Comparison of ENCODE assay signal across 9 mouse cellular contexts in genomic region chr7:130673169-130674033, GRCm38 (mm10).
DNase-seq lines count a peak whose midpoint lies in the region; ATAC-seq and TF ChIP-seq lines count a peak whose summit lies in the region.
"Had no signal": no experiment of that assay in that cellular context is flagged by ENCODE, and none has a peak within 500 bp of the region (broad histone marks: within the 10 kb centered on the region; RNA-seq: fewer than 3 reads in every experiment).

No protein-coding gene starts in this region.

- H3K9me3 ChIP-seq in embryonic facial prominence, embryonic 11.5 days (replicated peaks; ENCODE audit: control insufficient read depth, low read length) = no peaks in the 10 kb centered on the region
- H3K9me3 ChIP-seq in hindbrain, embryonic 10.5 days = no peaks in the 10 kb centered on the region
- no peaks in the 10 kb centered on the region for H3K9me3 ChIP-seq in limb, embryonic 10.5 days (replicated peaks)
- H3K9me3 ChIP-seq in neural tube, embryonic 12.5 days = no peaks in the 10 kb centered on the region
- H3K9me3 ChIP-seq: embryonic facial prominence, embryonic 12.5 days had no signal

- no peak overlapping the region for H3K4me3 ChIP-seq in lung, adult 2 months (replicated peaks; ENCODE audit: extremely low read depth, low read depth, low read length)
- H3K4me3 ChIP-seq in embryonic facial prominence, embryonic 11.5 days (ENCODE audit: low read depth, low read length) = no peak overlapping the region
- no peak overlapping the region for H3K4me3 ChIP-seq in hindbrain, embryonic 10.5 days
- no peak overlapping the region for H3K4me3 ChIP-seq in limb, embryonic 10.5 days
- no peak overlapping the region for H3K4me3 ChIP-seq in neural tube, embryonic 12.5 days
- H3K4me3 ChIP-seq: embryonic facial prominence, embryonic 12.5 days had no signal

- 67% methylated on average over 9 of the region's 9 CpGs for WGBS in lung, adult 2 months
- WGBS in embryonic facial prominence, embryonic 11.5 days = 70% methylated on average over 9 of the region's 9 CpGs
- WGBS in hindbrain, embryonic 10.5 days = 68% methylated on average over 9 of the region's 9 CpGs
- 68% methylated on average over 9 of the region's 9 CpGs for WGBS in limb, embryonic 10.5 days
- whole genome bisulfite sequencing in neural tube, embryonic 12.5 days = 66% methylated on average over 9 of the region's 9 CpGs

- no peaks in the 10 kb centered on the region for H3K27me3 ChIP-seq in embryonic facial prominence, embryonic 11.5 days (ENCODE audit: control insufficient read depth, insufficient read depth, low read length)
- H3K27me3 ChIP-seq in hindbrain, embryonic 10.5 days (ENCODE audit: insufficient read depth, poor library complexity, severe bottlenecking) = no peaks in the 10 kb centered on the region
- H3K27me3 ChIP-seq in limb, embryonic 10.5 days (ENCODE audit: low read depth, poor library complexity, severe bottlenecking) = no peaks in the 10 kb centered on the region
- H3K27me3 ChIP-seq in neural tube, embryonic 12.5 days (replicated peaks) = no peaks in the 10 kb centered on the region
- H3K27me3 ChIP-seq: embryonic facial prominence, embryonic 12.5 days had no signal

- TF ChIP-seq POLR2A in lung, adult 2 months (IDR thresholded peaks at IDR 0.05; ENCODE audit: borderline replicate concordance, extremely low read depth, low read depth, low read length) = no peak

- H3K36me3 ChIP-seq in embryonic facial prominence, embryonic 11.5 days (replicated peaks; ENCODE audit: control insufficient read depth, insufficient read depth, low read depth, low read length) = no peaks in the 10 kb centered on the region
- H3K36me3 ChIP-seq in hindbrain, embryonic 10.5 days = peaks cover 23% of the 10 kb centered on the region
- H3K36me3 ChIP-seq in limb, embryonic 10.5 days = peaks cover 26% of the 10 kb centered on the region
- H3K36me3 ChIP-seq in neural tube, embryonic 12.5 days = no peaks in the 10 kb centered on the region

- H3K4me2 ChIP-seq in embryonic facial prominence, embryonic 11.5 days (ENCODE audit: low read depth, low read length) = no peak overlapping the region
- H3K4me2 ChIP-seq in neural tube, embryonic 12.5 days (replicated peaks) = no peak overlapping the region
- H3K4me2 ChIP-seq: embryonic facial prominence, embryonic 12.5 days had no signal

- H3K4me1 ChIP-seq in lung, adult 2 months (ENCODE audit: control insufficient read depth, insufficient read depth, low read length) = peaks cover 9% of the 10 kb centered on the region; the same call in 1 of the 2 replicates
- peaks cover 14% of the 10 kb centered on the region for H3K4me1 ChIP-seq in embryonic facial prominence, embryonic 11.5 days (ENCODE audit: control insufficient read depth, insufficient read depth, low read length)
- H3K4me1 ChIP-seq in hindbrain, embryonic 10.5 days (replicated peaks) = peaks cover 62% of the 10 kb centered on the region
- H3K4me1 ChIP-seq in limb, embryonic 10.5 days = peaks cover 52% of the 10 kb centered on the region
- H3K4me1 ChIP-seq in neural tube, embryonic 12.5 days = peaks cover 50% of the 10 kb centered on the region

- H3K27ac ChIP-seq in embryonic facial prominence, embryonic 11.5 days (replicated peaks; ENCODE audit: low read depth, low read length) = no peak overlapping the region
- H3K27ac ChIP-seq in hindbrain, embryonic 10.5 days = peak overlapping the region; percentile 81
- peak overlapping the region; percentile 56; the same call in 1 of the 2 replicates for H3K27ac ChIP-seq in limb, embryonic 10.5 days
- no peak overlapping the region for H3K27ac ChIP-seq in neural tube, embryonic 12.5 days
- H3K27ac ChIP-seq: embryonic facial prominence, embryonic 12.5 days had no signal

- TF ChIP-seq CTCF in lung, adult 2 months (IDR thresholded peaks at IDR 0.05; ENCODE audit: insufficient read depth, low read length) = peak; percentile 83

- no peak for DNase-seq in lung, adult 2 months
- no peak for DNase-seq in lung, postnatal 25 days (ENCODE audit: low spot score)
- peak; percentile 58 for DNase-seq in adrenal gland, postnatal 10 days
- DNase-seq in embryonic facial prominence, embryonic 11.5 days (ENCODE audit: low spot score) = peak; percentile 71
- DNase-seq in hindbrain, embryonic 10.5 days (ENCODE audit: low spot score) = peak; percentile 60
- DNase-seq in limb, embryonic 10.5 days (ENCODE audit: low spot score) = peak; percentile 54
- no peak for DNase-seq in frontal cortex, postnatal 10 days (ENCODE audit: low spot score in 2 of 2)

- 0 out of 2 replicates have a peak, but pooled peaks have one; percentile 26 for ATAC-seq in embryonic facial prominence, embryonic 11.5 days (replicated peaks; ENCODE audit: insufficient number of reproducible peaks, low FRiP score, low TSS enrichment, low read depth)
- no peak; the same call in 1 of the 2 replicates for ATAC-seq in neural tube, embryonic 12.5 days (ENCODE audit: low FRiP score, low read depth)

- no peak overlapping the region for H3K9ac ChIP-seq in embryonic facial prominence, embryonic 11.5 days (replicated peaks; ENCODE audit: low read length)
- H3K9ac ChIP-seq in neural tube, embryonic 12.5 days = 0 out of 2 replicates have a peak overlapping the region, but pooled peaks have one; percentile 9
- H3K9ac ChIP-seq: embryonic facial prominence, embryonic 12.5 days had no signal

Comparison
In these comparisons a context has a peak if more than half of its experiments do, and no peak if none do; other contexts are left out.
1. DNase-seq: peak in adrenal gland, postnatal 10 days (single experiment), embryonic facial prominence, embryonic 11.5 days (single experiment), hindbrain, embryonic 10.5 days (single experiment) and limb, embryonic 10.5 days (single experiment); none in lung, adult 2 months (single experiment), lung, postnatal 25 days (single experiment) and frontal cortex, postnatal 10 days (0 of 2).
2. H3K27ac ChIP-seq: peak in hindbrain, embryonic 10.5 days (single experiment) and limb, embryonic 10.5 days (single experiment); none in embryonic facial prominence, embryonic 11.5 days (single experiment) and neural tube, embryonic 12.5 days (single experiment).